Comparison of ENCODE assay signal across 26 mouse cellular contexts in genomic region chr11:34050643-34051042, GRCm38 (mm10). TPM values are rescaled to one million over a fixed set of nuclear protein-coding genes. Genes with fewer than 3 reads are reported as not detected.
DNase-seq lines count a peak whose midpoint lies in the region; ATAC-seq and TF ChIP-seq lines count a peak whose summit lies in the region.
"Had no signal": no experiment of that assay in that cellular context is flagged by ENCODE, and none has a peak within 500 bp of the region (broad histone marks: within the 10 kb centered on the region; RNA-seq: fewer than 3 reads in every experiment).

No protein-coding gene starts in this region.

- H3K9me3 ChIP-seq in liver, postnatal 0 days (ENCODE audit: low read length) = no peaks in the 10 kb centered on the region
- no peaks in the 10 kb centered on the region for H3K9me3 ChIP-seq in CH12.LX (replicated peaks; ENCODE audit: low read length)
- H3K9me3 ChIP-seq in stomach, postnatal 0 days (ENCODE audit: control insufficient read depth, low read length) = no peaks in the 10 kb centered on the region
- H3K9me3 ChIP-seq: embryonic facial prominence, embryonic 12.5 days; forebrain, embryonic 15.5 days; heart, embryonic 10.5 days; hindbrain, embryonic 10.5 days had no signal

- H3K79me2 ChIP-seq in CH12.LX (replicated peaks; ENCODE audit: control insufficient read depth, extremely low read depth, insufficient read depth, poor library complexity, severe bottlenecking) = peaks cover 29% of the 10 kb centered on the region

- peaks cover 3% of the 10 kb centered on the region for H3K4me1 ChIP-seq in liver, postnatal 0 days (ENCODE audit: insufficient read depth)
- H3K4me1 ChIP-seq in CH12.LX (ENCODE audit: control insufficient read depth in 1 of 2, insufficient read depth in 2 of 2) = peaks cover 34 to 90% of the 10 kb centered on the region in 2 experiments
- no peaks in the 10 kb centered on the region for H3K4me1 ChIP-seq in stomach, postnatal 0 days (replicated peaks; ENCODE audit: control insufficient read depth, insufficient read depth)
- H3K4me1 ChIP-seq: embryonic facial prominence, embryonic 12.5 days; forebrain, embryonic 15.5 days; heart, embryonic 10.5 days; hindbrain, embryonic 10.5 days had no signal

- no peak for DNase-seq in liver, postnatal 0 days
- DNase-seq in liver (no peak), 416B (ENCODE audit: low read depth) (peak; percentile 65), CH12.LX (ENCODE audit: extremely low read depth) (no peak)
- DNase-seq in induced T-regulatory cell, adult 2 months (ENCODE audit: low read depth) = peak; percentile 49
- DNase-seq in layer of hippocampus, adult 18-20 months (ENCODE audit: low spot score in 2 of 2) = no peak
- no peak for DNase-seq in neural tube, embryonic 10.5 days (ENCODE audit: extremely low spot score, low spot score)
- no peak for DNase-seq in stomach, postnatal 0 days (ENCODE audit: low spot score)
- DNase-seq: adrenal gland, adult 2 months; adrenal gland, postnatal 36 days; cerebellum, adult 11 months; cerebellum, adult 8-10 months; cerebellum, postnatal 14 days; gastrocnemius, postnatal 36 days; heart, adult 18-20 months; heart, postnatal 14 days had no signal

- no peak for TF ChIP-seq POLR2A in CH12.LX (IDR thresholded peaks at IDR 0.05; ENCODE audit: low read depth, low read length)

- TF ChIP-seq RAD21 in CH12.LX (IDR thresholded peaks at IDR 0.05; ENCODE audit: low read depth, low read length) = no peak

- 31% methylated on average over 2 of the region's 2 CpGs for WGBS in liver, postnatal 0 days (ENCODE audit: insufficient replicate concordance)
- WGBS in stomach, postnatal 0 days = 61% methylated on average over 2 of the region's 2 CpGs

- no peaks in the 10 kb centered on the region for H3K27me3 ChIP-seq in liver, postnatal 0 days (ENCODE audit: insufficient read depth, low read length)
- no peaks in the 10 kb centered on the region for H3K27me3 ChIP-seq in CH12.LX (replicated peaks)
- H3K27me3 ChIP-seq in stomach, postnatal 0 days (ENCODE audit: control insufficient read depth, insufficient read depth, low read length) = no peaks in the 10 kb centered on the region
- H3K27me3 ChIP-seq: embryonic facial prominence, embryonic 12.5 days; forebrain, embryonic 15.5 days had no signal

- ATAC-seq in liver, postnatal 0 days = no peak
- no peak for ATAC-seq in stomach, postnatal 0 days (ENCODE audit: low FRiP score, low TSS enrichment)
- ATAC-seq: forebrain, embryonic 15.5 days had no signal

- no peak overlapping the region for H3K27ac ChIP-seq in liver, postnatal 0 days (ENCODE audit: low read depth)
- H3K27ac ChIP-seq in CH12.LX (ENCODE audit: insufficient read depth, low read depth) = peak overlapping the region; percentile 16; the same call in 1 of the 2 replicates
- no peak overlapping the region for H3K27ac ChIP-seq in stomach, postnatal 0 days (replicated peaks)
- H3K27ac ChIP-seq: embryonic facial prominence, embryonic 12.5 days; forebrain, embryonic 15.5 days; heart, embryonic 10.5 days; hindbrain, embryonic 10.5 days; hindbrain, embryonic 14.5 days had no signal

- in situ Hi-C loops in CH12.LX (cut with MboI; ENCODE audit: low pct_ligation_motif_present, low pct_unique_long_range_greater_than_20kb, low sequenced_read_pairs) = no loop called here

- H3K9ac ChIP-seq in liver, postnatal 0 days (replicated peaks) = no peak overlapping the region
- peak overlapping the region; percentile 74 for H3K9ac ChIP-seq in CH12.LX (ENCODE audit: insufficient read depth, low read depth)
- no peak overlapping the region for H3K9ac ChIP-seq in stomach, postnatal 0 days (ENCODE audit: low read length)
- H3K9ac ChIP-seq: embryonic facial prominence, embryonic 12.5 days; forebrain, embryonic 15.5 days; hindbrain, embryonic 14.5 days had no signal

- TF ChIP-seq EP300 in liver, postnatal 0 days (IDR thresholded peaks at IDR 0.05; ENCODE audit: low read depth) = no peak
- TF ChIP-seq EP300 in CH12.LX (IDR thresholded peaks at IDR 0.05; ENCODE audit: low read length) = no peak
- TF ChIP-seq EP300 in stomach, postnatal 0 days (optimal IDR thresholded peaks at IDR 0.05) = no peak

- H3K36me3 ChIP-seq in liver, postnatal 0 days (replicated peaks; ENCODE audit: insufficient read depth, low read length) = no peaks in the 10 kb centered on the region; the same call in 1 of the 2 replicates
- peaks cover 27 to 40% of the 10 kb centered on the region in 2 experiments for H3K36me3 ChIP-seq in CH12.LX (replicated peaks in 1 of 2; ENCODE audit: control insufficient read depth in 1 of 2, insufficient read depth in 1 of 2, low read length in 1 of 2)
- H3K36me3 ChIP-seq in stomach, postnatal 0 days (ENCODE audit: control insufficient read depth, insufficient read depth, low read length) = no peaks in the 10 kb centered on the region
- H3K36me3 ChIP-seq: embryonic facial prominence, embryonic 12.5 days; forebrain, embryonic 15.5 days; heart, embryonic 10.5 days; hindbrain, embryonic 10.5 days had no signal

- peak overlapping the region; percentile 32; the same call in 1 of the 2 replicates for H3K4me2 ChIP-seq in liver, postnatal 0 days (ENCODE audit: low read depth, low read length)
- H3K4me2 ChIP-seq in CH12.LX (ENCODE audit: insufficient read depth, low read depth, poor library complexity, severe bottlenecking) = peak overlapping the region; percentile 91
- H3K4me2 ChIP-seq in stomach, postnatal 0 days (replicated peaks; ENCODE audit: low read depth) = no peak overlapping the region
- H3K4me2 ChIP-seq: embryonic facial prominence, embryonic 12.5 days; forebrain, embryonic 15.5 days; hindbrain, embryonic 14.5 days had no signal

- no peak overlapping the region for H3K4me3 ChIP-seq in liver, postnatal 0 days (ENCODE audit: low read depth, low read length)
- H3K4me3 ChIP-seq in CH12.LX (replicated peaks in 1 of 3; ENCODE audit: low read depth in 2 of 3, low read length in 2 of 3, poor library complexity in 1 of 3) = no peak overlapping the region
- no peak overlapping the region for H3K4me3 ChIP-seq in stomach, postnatal 0 days (ENCODE audit: low read depth, low read length)
- H3K4me3 ChIP-seq: embryonic facial prominence, embryonic 12.5 days; forebrain, embryonic 15.5 days; heart, embryonic 10.5 days; hindbrain, embryonic 10.5 days had no signal

- no peak for TF ChIP-seq CTCF in liver, postnatal 0 days (IDR thresholded peaks at IDR 0.05; ENCODE audit: low read depth)
- no peak for TF ChIP-seq CTCF in CH12.LX (conservative IDR thresholded peaks at IDR 0.05 in 1 of 2, IDR thresholded peaks at IDR 0.05 in 1 of 2; ENCODE audit: low read depth in 2 of 2, low read length in 2 of 2)
- no peak for TF ChIP-seq CTCF in stomach, postnatal 0 days (IDR thresholded peaks at IDR 0.05; ENCODE audit: low read depth)

- dilution Hi-C loops in CH12.LX (cut with MboI; ENCODE audit: extremely low pct_ligation_motif_present, extremely low pct_unique_long_range_greater_than_20kb, low sequenced_read_pairs) = no loop called here

TF ChIP-seq in CH12.LX, 34 proteins besides CTCF, POLR2A, EP300 and RAD21:
- TF ChIP-seq USF2 (conservative IDR thresholded peaks at IDR 0.05; ENCODE audit: low read depth, low read length) = no peak
- TF ChIP-seq BHLHE40 (IDR thresholded peaks at IDR 0.05; ENCODE audit: low read depth, low read length) = peak; percentile 51; the same call in 1 of the 2 replicates
TF ChIP-seq in CH12.LX: peak in this region for 1.

RNA-seq across cellular contexts. Expression of gene Lcp2, which starts 3.9 kb away (rescaled TPM):
- polyA plus RNA-seq in liver, postnatal 0 days (2015; fragmentation: Nextera tagmentation; extraction: Ambion mirVana) = 9.8 and 12.3 TPM in 2 replicates
- total RNA-seq in CH12.LX (2012; rRNA removed) (18.3 and 19.4 TPM in 2 replicates), CH12.LX (2014; rRNA removed) (5.9 and 24.0 TPM in 2 replicates)
- 18.7 and 20.1 TPM in 2 replicates for polyA plus RNA-seq in CH12.LX (2012; ENCODE audit: insufficient read length, low read depth)
- 1 to 10 TPM; 2.9 to 3.7 TPM for total RNA-seq in layer of hippocampus, adult 18-20 months (2021)
- 1.2 and 1.5 TPM in 2 replicates for polyA plus RNA-seq in stomach, postnatal 0 days (2015; fragmentation: Nextera tagmentation; extraction: Ambion mirVana)

RNA-seq across cellular contexts. Expression of gene 4930469K13Rik, which starts 47.7 kb away (rescaled TPM):
- polyA plus RNA-seq in liver, postnatal 0 days (2015; fragmentation: Nextera tagmentation; extraction: Ambion mirVana) = not detected in 2 replicates
- total RNA-seq in CH12.LX (2012; rRNA removed) (not detected in 2 replicates), CH12.LX (2014; rRNA removed) (0.42 TPM in 1 of 2 replicates, not detected in the other)
- not detected in 2 replicates for polyA plus RNA-seq in CH12.LX (2012; ENCODE audit: insufficient read length, low read depth)
- not detected for total RNA-seq in layer of hippocampus, adult 18-20 months (2021)
- not detected in 2 replicates for polyA plus RNA-seq in stomach, postnatal 0 days (2015; fragmentation: Nextera tagmentation; extraction: Ambion mirVana)
- total RNA-seq: adrenal gland, adult 2 months; adrenal gland, postnatal 36 days; ES-E14; gastrocnemius, adult 8-10 months; gastrocnemius, postnatal 36 days; heart, adult 18-20 months; heart, postnatal 14 days had no signal
- polyA plus RNA-seq: adrenal gland, adult 2 months; cortical plate, adult 2 months; embryonic facial prominence, embryonic 12.5 days; forebrain, embryonic 11.5 days; forebrain, embryonic 15.5 days; heart, embryonic 10.5 days; heart, embryonic 14.5 days; hindbrain, embryonic 10.5 days had no signal

RNA-seq across cellular contexts. Expression of gene Kcnip1, which starts 57.7 kb away (rescaled TPM):
- polyA plus RNA-seq in liver, postnatal 0 days (2015; fragmentation: Nextera tagmentation; extraction: Ambion mirVana) = not detected in 2 replicates
- total RNA-seq in CH12.LX (2012; rRNA removed) (0.04 TPM in 2 replicates), CH12.LX (2014; rRNA removed) (0.14 TPM in 1 of 2 replicates, not detected in the other)
- polyA plus RNA-seq in CH12.LX (2012; ENCODE audit: insufficient read length, low read depth) = 0.17 TPM in 1 of 2 replicates, not detected in the other
- 10 to 100 TPM; 20.3 to 24.2 TPM for total RNA-seq in layer of hippocampus, adult 18-20 months (2021)
- 3.9 and 5.1 TPM in 2 replicates for polyA plus RNA-seq in stomach, postnatal 0 days (2015; fragmentation: Nextera tagmentation; extraction: Ambion mirVana)
- total RNA-seq: gastrocnemius, adult 8-10 months; gastrocnemius, postnatal 36 days; heart, postnatal 14 days had no signal

Comparison
In these comparisons a context has a peak if more than half of its experiments do, and no peak if none do; other contexts are left out.
1. DNase-seq: peak in 416B (single experiment) and induced T-regulatory cell, adult 2 months (single experiment); none in liver, postnatal 0 days (single experiment), liver (single experiment), CH12.LX (single experiment), layer of hippocampus, adult 18-20 months (0 of 2), neural tube, embryonic 10.5 days (single experiment) and stomach, postnatal 0 days (single experiment).